Mouse (Mus musculus): ENCODE results near the gene Ttn. TPM values are rescaled to one million over a fixed set of nuclear protein-coding genes. Genes with fewer than 3 reads are reported as not detected.

The Ttn gene
- polyA plus RNA-seq, 1 experiment from 2014 or later: 4.1 TPM

DNA sequence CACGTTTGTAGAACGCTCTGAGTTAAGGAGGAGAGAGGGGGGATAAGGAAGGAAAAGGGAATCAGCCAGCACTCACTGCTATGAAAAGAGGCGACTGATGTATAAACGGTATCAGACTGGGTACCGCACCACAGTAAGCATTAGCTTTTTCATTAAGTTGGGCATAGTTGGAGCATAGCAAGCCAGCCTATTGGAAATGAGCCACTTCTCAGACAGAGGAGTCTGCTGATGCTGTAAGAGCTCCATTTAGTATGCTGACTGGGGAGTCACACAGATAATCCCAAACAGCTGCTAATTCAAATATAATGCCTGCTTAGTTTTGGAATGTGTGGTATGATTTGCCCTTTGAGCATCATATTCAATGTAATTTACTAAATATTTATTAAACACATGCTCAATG, 2.0 kb upstream of the Ttn start:
- H3K36me3 ChIP-seq (ENCODE audit: insufficient read depth, low read length): no peaks in the 10 kb centered on the region
- H3K4me2 ChIP-seq (replicated peaks; ENCODE audit: low read depth, low read length): no peak overlapping the region
- no peaks in the 10 kb centered on the region for H3K4me1 ChIP-seq (ENCODE audit: insufficient read depth, low read length)
- no peak overlapping the region for H3K9ac ChIP-seq (replicated peaks; ENCODE audit: low read length)
- 90% methylated on average over 5 of the region's 5 CpGs for WGBS
- no peaks in the 10 kb centered on the region for H3K27me3 ChIP-seq (ENCODE audit: insufficient read depth, low read length)
- no peak for ATAC-seq (ENCODE audit: low FRiP score, low TSS enrichment)
- H3K9me3 ChIP-seq (ENCODE audit: low read length): no peaks in the 10 kb centered on the region
- no peak overlapping the region for H3K4me3 ChIP-seq (ENCODE audit: low read length)
- no peak overlapping the region for H3K27ac ChIP-seq (ENCODE audit: low read length)

GRCm38 (mm10) chr2:76983601-76984000, 1.3 kb upstream of the Ttn start:
- Histone ChIP-seq H3K36me3 (ENCODE audit: insufficient read depth, low read length) (no peaks in the 10 kb centered on the region), H3K4me2 (replicated peaks; ENCODE audit: low read depth, low read length) (no peak overlapping the region), H3K27ac (ENCODE audit: low read length) (no peak overlapping the region), H3K4me3 (ENCODE audit: low read length) (no peak overlapping the region), H3K9me3 (ENCODE audit: low read length) (no peaks in the 10 kb centered on the region), H3K4me1 (ENCODE audit: insufficient read depth, low read length) (no peaks in the 10 kb centered on the region), H3K27me3 (ENCODE audit: insufficient read depth, low read length) (no peaks in the 10 kb centered on the region), H3K9ac (replicated peaks; ENCODE audit: low read length) (no peak overlapping the region)
- no peak for ATAC-seq (ENCODE audit: low FRiP score, low TSS enrichment)
- WGBS: 52% methylated on average over 5 of the region's 5 CpGs

- Histone ChIP-seq H3K4me2 (replicated peaks; ENCODE audit: low read depth, low read length) (no peak overlapping the region), H3K27ac (ENCODE audit: low read length) (no peak overlapping the region)
- WGBS: 79% methylated on average over 5 of the region's 5 CpGs
These were observed 630 bp downstream of the Ttn start for GRCm38 (mm10) chr2:76981717-76982116.

DNA sequence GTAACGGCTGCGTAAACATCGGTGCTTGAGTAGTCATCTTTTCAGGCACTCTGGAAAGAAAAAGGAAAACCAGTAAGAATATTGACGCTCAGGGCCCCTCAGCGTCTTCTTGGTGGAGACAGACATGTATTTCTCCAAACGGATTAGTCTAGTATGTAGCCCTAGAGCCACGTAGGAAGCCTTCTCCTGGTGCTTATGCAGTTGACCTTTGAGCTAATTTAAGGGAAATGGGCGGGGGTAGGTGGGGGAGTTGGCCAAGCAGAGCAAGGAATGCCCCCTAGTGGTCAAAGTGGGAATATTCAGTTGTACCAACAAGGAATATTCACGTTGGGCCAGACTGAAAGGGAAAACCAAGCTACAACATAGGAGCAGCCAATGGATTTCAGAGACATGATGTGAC, 2.2 kb downstream of the Ttn start:
- no peak for ATAC-seq (ENCODE audit: low FRiP score, low TSS enrichment)
- no peak overlapping the region for H3K27ac ChIP-seq (ENCODE audit: low read length)
- no peak overlapping the region for H3K9ac ChIP-seq (replicated peaks; ENCODE audit: low read length)
- WGBS: 52% methylated on average over 9 of the region's 9 CpGs
- H3K4me2 ChIP-seq (replicated peaks; ENCODE audit: low read depth, low read length): no peak overlapping the region
- no peaks in the 10 kb centered on the region for H3K9me3 ChIP-seq (ENCODE audit: low read length)
- no peaks in the 10 kb centered on the region for H3K4me1 ChIP-seq (ENCODE audit: insufficient read depth, low read length)
- H3K4me3 ChIP-seq (ENCODE audit: low read length): no peak overlapping the region
- H3K36me3 ChIP-seq (ENCODE audit: insufficient read depth, low read length): no peaks in the 10 kb centered on the region
- H3K27me3 ChIP-seq (ENCODE audit: insufficient read depth, low read length): no peaks in the 10 kb centered on the region

More at GRCm38 (mm10) chr2:76981717-76982116, 630 bp downstream of the Ttn start:
- no peak overlapping the region for H3K9ac ChIP-seq (replicated peaks; ENCODE audit: low read length)
- H3K4me3 ChIP-seq (ENCODE audit: low read length): no peak overlapping the region
- H3K9me3 ChIP-seq (ENCODE audit: low read length): no peaks in the 10 kb centered on the region
- no peaks in the 10 kb centered on the region for H3K27me3 ChIP-seq (ENCODE audit: insufficient read depth, low read length)
- ATAC-seq (ENCODE audit: low FRiP score, low TSS enrichment): no peak
- H3K36me3 ChIP-seq (ENCODE audit: insufficient read depth, low read length): no peaks in the 10 kb centered on the region
- no peaks in the 10 kb centered on the region for H3K4me1 ChIP-seq (ENCODE audit: insufficient read depth, low read length)

GRCm38 (mm10) chr2:76977650-76978049, 4.7 kb downstream of the Ttn start:
- no peaks in the 10 kb centered on the region for H3K36me3 ChIP-seq (ENCODE audit: insufficient read depth, low read length)
- H3K9me3 ChIP-seq (ENCODE audit: low read length): no peaks in the 10 kb centered on the region
- ATAC-seq (ENCODE audit: low FRiP score, low TSS enrichment): no peak
- H3K27me3 ChIP-seq (ENCODE audit: insufficient read depth, low read length): no peaks in the 10 kb centered on the region
- 70% methylated on average over 6 of the region's 6 CpGs for WGBS
- H3K4me2 ChIP-seq (replicated peaks; ENCODE audit: low read depth, low read length): no peak overlapping the region
- no peak overlapping the region for H3K4me3 ChIP-seq (ENCODE audit: low read length)
- no peaks in the 10 kb centered on the region for H3K4me1 ChIP-seq (ENCODE audit: insufficient read depth, low read length)
- H3K9ac ChIP-seq (replicated peaks; ENCODE audit: low read length): no peak overlapping the region
- no peak overlapping the region for H3K27ac ChIP-seq (ENCODE audit: low read length)

- ATAC-seq (ENCODE audit: low FRiP score, low TSS enrichment): no peak
- no peaks in the 10 kb centered on the region for H3K4me1 ChIP-seq (ENCODE audit: insufficient read depth, low read length)
- H3K9me3 ChIP-seq (ENCODE audit: low read length): no peaks in the 10 kb centered on the region
- H3K4me3 ChIP-seq (ENCODE audit: low read length): no peak overlapping the region
- H3K27me3 ChIP-seq (ENCODE audit: insufficient read depth, low read length): no peaks in the 10 kb centered on the region
- 77% methylated on average over 4 of the region's 4 CpGs for WGBS
- H3K4me2 ChIP-seq (replicated peaks; ENCODE audit: low read depth, low read length): no peak overlapping the region
- H3K36me3 ChIP-seq (ENCODE audit: insufficient read depth, low read length): no peaks in the 10 kb centered on the region
- H3K9ac ChIP-seq (replicated peaks; ENCODE audit: low read length): no peak overlapping the region
- H3K27ac ChIP-seq (ENCODE audit: low read length): no peak overlapping the region
These were observed 10.3 kb downstream of the Ttn start for GRCm38 (mm10) chr2:76972051-76972450.

DNA sequence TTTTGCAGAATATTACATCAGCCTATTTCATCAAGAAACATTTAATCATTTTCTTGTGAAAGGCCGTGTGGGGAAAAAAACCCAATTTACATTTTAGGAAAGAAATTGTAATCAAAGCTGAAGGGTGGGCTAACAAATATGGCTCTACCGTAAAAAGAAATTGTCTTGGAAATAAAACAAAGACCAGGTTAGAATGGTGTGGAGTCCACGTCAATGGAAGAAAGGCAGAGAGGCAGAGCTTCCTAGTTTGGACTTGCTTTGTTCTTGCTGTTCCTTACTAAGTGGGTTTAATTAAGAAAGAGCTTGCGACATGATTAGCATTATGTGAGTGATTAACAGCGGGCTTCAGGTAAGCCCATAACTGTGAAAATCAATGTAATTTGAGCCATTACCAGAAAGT, 11.3 kb downstream of the Ttn start:
- no peaks in the 10 kb centered on the region for H3K36me3 ChIP-seq (ENCODE audit: insufficient read depth, low read length)
- H3K27me3 ChIP-seq (ENCODE audit: insufficient read depth, low read length): no peaks in the 10 kb centered on the region
- H3K4me3 ChIP-seq (ENCODE audit: low read length): no peak overlapping the region
- H3K4me1 ChIP-seq (ENCODE audit: insufficient read depth, low read length): no peaks in the 10 kb centered on the region
- no peak for ATAC-seq (ENCODE audit: low FRiP score, low TSS enrichment)
- no peak overlapping the region for H3K9ac ChIP-seq (replicated peaks; ENCODE audit: low read length)
- no peak overlapping the region for H3K4me2 ChIP-seq (replicated peaks; ENCODE audit: low read depth, low read length)
- no peaks in the 10 kb centered on the region for H3K9me3 ChIP-seq (ENCODE audit: low read length)
- WGBS: 68% methylated on average over 5 of the region's 5 CpGs
- H3K27ac ChIP-seq (ENCODE audit: low read length): no peak overlapping the region

GRCm38 (mm10) chr2:76970669-76971068, 11.7 kb downstream of the Ttn start:
- no peak overlapping the region for H3K27ac ChIP-seq (ENCODE audit: low read length)
- no peaks in the 10 kb centered on the region for H3K36me3 ChIP-seq (ENCODE audit: insufficient read depth, low read length)
- WGBS: 17% methylated on average over 4 of the region's 4 CpGs
- no peak overlapping the region for H3K4me3 ChIP-seq (ENCODE audit: low read length)
- H3K9ac ChIP-seq (replicated peaks; ENCODE audit: low read length): no peak overlapping the region
- no peak overlapping the region for H3K4me2 ChIP-seq (replicated peaks; ENCODE audit: low read depth, low read length)
- ATAC-seq (ENCODE audit: low FRiP score, low TSS enrichment): no peak
- H3K27me3 ChIP-seq (ENCODE audit: insufficient read depth, low read length): no peaks in the 10 kb centered on the region
- no peaks in the 10 kb centered on the region for H3K4me1 ChIP-seq (ENCODE audit: insufficient read depth, low read length)
- no peaks in the 10 kb centered on the region for H3K9me3 ChIP-seq (ENCODE audit: low read length)

DNA sequence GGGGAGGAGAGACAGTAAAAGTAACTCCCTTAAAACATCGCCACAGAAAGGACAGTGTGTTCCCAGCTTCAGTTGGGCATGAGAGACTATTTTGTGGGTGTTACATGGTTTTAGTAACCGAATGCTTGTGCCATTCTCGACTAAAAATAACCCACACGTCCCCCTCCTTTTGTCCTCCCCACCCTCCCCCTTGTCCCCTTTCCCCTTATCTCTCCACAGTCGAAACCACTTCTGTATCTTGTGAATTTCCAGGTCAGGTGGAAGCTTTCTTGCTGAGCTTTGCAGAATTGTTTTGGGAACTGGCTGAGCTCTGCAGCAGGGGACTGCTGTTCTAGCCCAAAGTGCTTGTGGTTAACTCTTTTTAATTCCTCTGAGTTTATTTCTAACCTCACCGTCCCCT, 12.1 kb downstream of the Ttn start:
- 64% methylated on average over 6 of the region's 6 CpGs for WGBS
- Histone ChIP-seq H3K27me3 (ENCODE audit: insufficient read depth, low read length) (no peaks in the 10 kb centered on the region), H3K9ac (replicated peaks; ENCODE audit: low read length) (no peak overlapping the region), H3K4me1 (ENCODE audit: insufficient read depth, low read length) (no peaks in the 10 kb centered on the region), H3K4me3 (ENCODE audit: low read length) (no peak overlapping the region), H3K9me3 (ENCODE audit: low read length) (no peaks in the 10 kb centered on the region), H3K4me2 (replicated peaks; ENCODE audit: low read depth, low read length) (no peak overlapping the region), H3K36me3 (ENCODE audit: insufficient read depth, low read length) (no peaks in the 10 kb centered on the region), H3K27ac (ENCODE audit: low read length) (no peak overlapping the region)
- no peak for ATAC-seq (ENCODE audit: low FRiP score, low TSS enrichment)

DNA sequence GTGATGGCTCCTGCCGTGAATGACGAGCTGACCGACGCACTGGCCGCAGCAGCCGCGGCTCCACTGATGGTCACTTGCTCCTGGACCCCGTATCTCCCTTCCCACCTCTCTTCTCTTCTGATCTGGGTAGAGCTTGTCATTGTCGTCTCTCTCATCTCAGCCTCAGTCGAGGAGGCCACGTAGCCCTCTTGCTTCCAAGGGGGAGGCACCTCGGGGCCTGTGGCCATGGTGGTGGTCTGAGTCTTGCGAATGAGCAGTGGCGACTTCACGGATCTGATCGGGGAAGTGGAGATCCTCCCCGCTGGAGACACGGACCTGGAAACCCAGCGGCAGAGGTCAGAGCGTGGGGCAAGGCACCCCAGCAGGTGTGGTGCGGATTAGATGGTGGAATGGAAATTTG, 12.7 kb downstream of the Ttn start:
- no peak for ATAC-seq (ENCODE audit: low FRiP score, low TSS enrichment)

DNA sequence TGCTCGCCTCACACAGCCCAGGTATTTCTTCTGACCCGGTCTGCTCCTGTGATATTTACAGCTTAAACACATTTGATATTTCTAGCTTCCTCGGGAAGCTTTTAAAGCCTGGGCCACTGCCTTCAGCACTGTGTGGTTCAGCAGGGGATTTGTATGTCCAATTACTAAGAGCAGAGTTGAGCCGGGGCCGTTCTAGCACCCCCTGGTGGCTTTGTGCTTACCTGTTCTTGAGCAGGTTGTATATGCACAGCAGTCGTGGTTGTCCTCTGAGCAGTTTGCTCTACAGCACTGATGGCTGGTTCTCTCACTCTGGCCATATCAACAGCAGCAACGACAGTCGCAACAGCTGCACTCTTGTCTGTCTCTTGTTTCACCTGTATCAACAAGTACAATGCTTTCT, 13.4 kb downstream of the Ttn start:
- H3K4me2 ChIP-seq (replicated peaks; ENCODE audit: low read depth, low read length): no peak overlapping the region
- no peak overlapping the region for H3K27ac ChIP-seq (ENCODE audit: low read length)
- H3K4me3 ChIP-seq (ENCODE audit: low read length): no peak overlapping the region
- no peaks in the 10 kb centered on the region for H3K36me3 ChIP-seq (ENCODE audit: insufficient read depth, low read length)
- ATAC-seq (ENCODE audit: low FRiP score, low TSS enrichment): peak; percentile 89; the same call in 1 of the 2 replicates
- no peaks in the 10 kb centered on the region for H3K27me3 ChIP-seq (ENCODE audit: insufficient read depth, low read length)
- H3K9ac ChIP-seq (replicated peaks; ENCODE audit: low read length): no peak overlapping the region
- H3K9me3 ChIP-seq (ENCODE audit: low read length): no peaks in the 10 kb centered on the region
- WGBS: 25% methylated on average over 8 of the region's 8 CpGs
- no peaks in the 10 kb centered on the region for H3K4me1 ChIP-seq (ENCODE audit: insufficient read depth, low read length)

More for the DNA sequence above, 12.7 kb downstream of the Ttn start:
- Histone ChIP-seq H3K4me2 (replicated peaks; ENCODE audit: low read depth, low read length) (no peak overlapping the region), H3K27me3 (ENCODE audit: insufficient read depth, low read length) (no peaks in the 10 kb centered on the region), H3K36me3 (ENCODE audit: insufficient read depth, low read length) (no peaks in the 10 kb centered on the region), H3K9me3 (ENCODE audit: low read length) (no peaks in the 10 kb centered on the region), H3K4me1 (ENCODE audit: insufficient read depth, low read length) (no peaks in the 10 kb centered on the region), H3K27ac (ENCODE audit: low read length) (no peak overlapping the region), H3K9ac (replicated peaks; ENCODE audit: low read length) (no peak overlapping the region), H3K4me3 (ENCODE audit: low read length) (no peak overlapping the region)
- 87% methylated on average over 21 of the region's 21 CpGs for WGBS
